Mouse (Mus musculus) ES-E14 (cell line): Measurements from ENCODE around the gene Wdfy1. TPM values are rescaled to one million over a fixed set of nuclear protein-coding genes. Genes with fewer than 3 reads are reported as not detected.

ENCODE experiments used
- DNase-seq: peaks from one replicate; pipeline ENCODE4 v3.0.0-alpha.2; 2013; ENCODE audit warnings: low read depth, low spot score
- H3K27ac ChIP-seq: 2 replicates; pipeline ENCODE4 v1.5.1; 2012; ENCODE audit warnings: low read depth, mild to moderate bottlenecking, low read length, moderate library complexity, mixed read lengths; ENCODE audit not compliant: poor library complexity, insufficient read depth, severe bottlenecking
- H3K36me3 ChIP-seq: 2 replicates; pipeline ENCODE4 v1.6.1; 2012; ENCODE audit warnings: mild to moderate bottlenecking, low read length, moderate library complexity, mixed read lengths; ENCODE audit not compliant: control insufficient read depth, poor library complexity, insufficient read depth, severe bottlenecking
- H3K4me1 ChIP-seq, 2 experiments: fragments of 150-350 bp in 1 of 2; sonication (generic) in 1 of 2; 2 replicates each; pipeline ENCODE4 v1.6.1; 2012; ENCODE audit warnings: low read length in 2 of 2, mild to moderate bottlenecking in 1 of 2, mixed read lengths in 1 of 2; ENCODE audit not compliant: control insufficient read depth in 2 of 2, insufficient read depth in 2 of 2, poor library complexity in 1 of 2
- H3K4me3 ChIP-seq, 2 experiments: fragments of 150-350 bp in 1 of 2; sonication (generic) in 1 of 2; 2 replicates each; pipeline ENCODE4 v1.5.1; 2012; ENCODE audit warnings: low read length in 2 of 2, low read depth in 1 of 2, mild to moderate bottlenecking in 1 of 2, mixed read lengths in 1 of 2; ENCODE audit not compliant: insufficient read depth in 1 of 2, poor library complexity in 1 of 2, severe bottlenecking in 1 of 2
- H3K9ac ChIP-seq: 2 replicates; pipeline ENCODE4 v1.6.1; 2012; ENCODE audit warnings: low read depth, mild to moderate bottlenecking, low read length, mixed read lengths; ENCODE audit not compliant: poor library complexity, insufficient read depth, severe bottlenecking
- H3K9me3 ChIP-seq: fragments of 150-350 bp; sonication (generic); 2 replicates; pipeline ENCODE4 v1.6.1; 2012; ENCODE audit warnings: low read depth, mild to moderate bottlenecking, low read length; ENCODE audit not compliant: control insufficient read depth, insufficient read depth
- CHD2 ChIP-seq: IDR thresholded peaks from 2 replicates; pipeline ENCODE4 v1.6.1; 2014; ENCODE audit warnings: mild to moderate bottlenecking, low read depth, low read length, inconsistent platforms
- HCFC1 ChIP-seq: IDR thresholded peaks from 2 replicates; pipeline ENCODE4 v1.6.1; 2012; ENCODE audit warnings: low read length, inconsistent platforms, borderline replicate concordance; ENCODE audit not compliant: insufficient read depth
- MAFK ChIP-seq: IDR thresholded peaks from 2 replicates; pipeline ENCODE4 v1.6.1; 2014; ENCODE audit warnings: mild to moderate bottlenecking, low read depth, low read length, inconsistent platforms; ENCODE audit not compliant: insufficient read depth
- ZC3H11A ChIP-seq: IDR thresholded peaks from 2 replicates; pipeline ENCODE4 v1.6.1; 2012; ENCODE audit warnings: low read depth, mild to moderate bottlenecking, inconsistent platforms, low read length, borderline replicate concordance
- ZNF384 ChIP-seq: IDR thresholded peaks from 2 replicates; pipeline ENCODE4 v1.6.1; 2012; ENCODE audit warnings: low read depth, low read length, inconsistent platforms
- in situ Hi-C, 2 experiments: fragments of 600-800 bp; cut with MboI; formaldehyde crosslinking; loops; one replicate each; pipeline ENCODE4 v1.15.1; 2025; ENCODE audit warnings: low sequenced_read_pairs in 2 of 2, inconsistent platforms in 1 of 2; ENCODE audit not compliant: unreplicated experiment in 2 of 2
- total RNA-seq: library from RNA; depleted of rRNA; stranded (reverse); fragments of 300-350 nt; gene quantifications from 2 replicates; pipeline ENCODE4 v1.2.3, GENCODE M21; 2012

Wdfy1 gene
- total RNA-seq, 1 experiment = 31.4 TPM

DNA sequence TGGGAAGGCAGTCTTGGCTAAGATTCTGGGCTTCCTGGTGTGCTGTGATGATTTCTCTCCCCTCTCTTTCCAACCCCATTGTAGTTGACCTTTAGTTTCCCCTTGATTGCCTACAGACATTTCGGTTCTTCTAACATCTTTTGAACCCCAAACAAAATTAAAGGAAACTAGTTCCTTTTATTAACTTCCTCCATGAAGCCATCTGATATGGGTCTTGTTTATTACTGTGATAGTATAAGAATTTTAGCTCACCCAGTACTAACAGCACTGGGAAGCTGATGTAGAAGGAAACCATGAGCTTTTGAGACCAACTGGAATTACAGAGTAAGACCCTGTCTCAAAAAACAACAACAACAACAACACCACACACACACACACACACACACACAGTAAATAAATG is 7.7 kb downstream of the Wdfy1 start:
- in situ Hi-C loops = no loop called here
- TF ChIP-seq MAFK (no peak), ZNF384 (no peak), CHD2 (no peak), ZC3H11A (no peak), HCFC1 (no peak)
- DNase-seq = no peak
- Histone ChIP-seq H3K9me3 (no peaks in the 10 kb centered on the region), H3K27ac (no peak overlapping the region), H3K9ac (no peak overlapping the region), H3K36me3 (no peaks in the 10 kb centered on the region), H3K4me3 (no peak overlapping the region), H3K4me1 (no peaks in the 10 kb centered on the region)

DNA sequence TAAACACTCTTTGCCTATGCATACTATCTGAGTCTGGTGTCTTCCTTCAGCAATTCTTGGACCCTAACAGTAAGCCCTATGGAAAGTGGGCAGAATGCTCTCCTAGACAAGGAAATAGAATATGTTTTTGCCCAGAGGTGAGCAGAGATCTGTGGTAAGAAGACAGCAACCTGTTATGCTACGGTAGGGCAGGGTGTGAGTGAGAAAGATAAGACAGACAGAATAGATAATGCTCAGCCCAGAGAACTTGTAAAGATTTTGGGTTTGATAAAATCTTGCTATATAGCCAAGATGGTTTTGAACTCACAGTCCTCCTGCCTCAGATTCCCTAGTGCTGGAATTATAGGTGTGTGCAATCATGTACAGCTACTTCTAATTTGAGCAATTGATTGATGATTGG is 11.5 kb downstream of the Wdfy1 start:
- TF ChIP-seq CHD2 = no peak
- no peak for TF ChIP-seq ZC3H11A
- no peak for TF ChIP-seq MAFK
- no peak for TF ChIP-seq ZNF384
- no peak for TF ChIP-seq HCFC1
- H3K27ac ChIP-seq = no peak overlapping the region

DNA sequence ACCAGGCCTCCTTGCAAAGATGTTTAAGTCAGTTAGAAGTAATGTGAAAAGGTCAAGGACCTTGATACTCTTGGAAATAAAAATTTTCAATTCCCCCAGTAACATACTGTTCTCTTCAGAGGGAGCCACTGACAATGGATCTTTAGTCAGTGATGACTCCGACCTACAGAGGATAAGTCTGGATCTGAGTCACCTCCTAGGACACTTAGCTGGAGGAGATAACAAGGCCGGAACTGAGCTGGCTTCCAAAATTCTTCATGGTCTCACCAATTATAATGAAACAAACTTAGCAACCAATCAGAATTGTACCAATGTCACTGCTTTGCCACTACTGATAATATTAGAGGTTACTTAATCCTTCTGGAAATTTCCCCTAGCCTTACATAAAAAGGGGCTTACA is 11.9 kb downstream of the Wdfy1 start:
- DNase-seq = no peak
- Histone ChIP-seq H3K4me3 (no peak overlapping the region), H3K9me3 (no peaks in the 10 kb centered on the region), H3K4me1 (peaks cover 0 to 3% of the 10 kb centered on the region in 2 experiments; a peak in 1 of 4 replicates), H3K27ac (no peak overlapping the region), H3K36me3 (no peaks in the 10 kb centered on the region), H3K9ac (no peak overlapping the region)
- in situ Hi-C loops = no loop called here
- TF ChIP-seq ZNF384 (no peak), HCFC1 (no peak)

More for the DNA sequence above, 11.5 kb downstream of the Wdfy1 start:
- no peaks in the 10 kb centered on the region for H3K9me3 ChIP-seq
- no peak overlapping the region for H3K9ac ChIP-seq
- peaks cover 0 to 3% of the 10 kb centered on the region in 2 experiments; a peak in 1 of 4 replicates for H3K4me1 ChIP-seq
- no peak overlapping the region for H3K4me3 ChIP-seq
- no peaks in the 10 kb centered on the region for H3K36me3 ChIP-seq
- in situ Hi-C loops = no loop called here
- no peak for DNase-seq

DNA sequence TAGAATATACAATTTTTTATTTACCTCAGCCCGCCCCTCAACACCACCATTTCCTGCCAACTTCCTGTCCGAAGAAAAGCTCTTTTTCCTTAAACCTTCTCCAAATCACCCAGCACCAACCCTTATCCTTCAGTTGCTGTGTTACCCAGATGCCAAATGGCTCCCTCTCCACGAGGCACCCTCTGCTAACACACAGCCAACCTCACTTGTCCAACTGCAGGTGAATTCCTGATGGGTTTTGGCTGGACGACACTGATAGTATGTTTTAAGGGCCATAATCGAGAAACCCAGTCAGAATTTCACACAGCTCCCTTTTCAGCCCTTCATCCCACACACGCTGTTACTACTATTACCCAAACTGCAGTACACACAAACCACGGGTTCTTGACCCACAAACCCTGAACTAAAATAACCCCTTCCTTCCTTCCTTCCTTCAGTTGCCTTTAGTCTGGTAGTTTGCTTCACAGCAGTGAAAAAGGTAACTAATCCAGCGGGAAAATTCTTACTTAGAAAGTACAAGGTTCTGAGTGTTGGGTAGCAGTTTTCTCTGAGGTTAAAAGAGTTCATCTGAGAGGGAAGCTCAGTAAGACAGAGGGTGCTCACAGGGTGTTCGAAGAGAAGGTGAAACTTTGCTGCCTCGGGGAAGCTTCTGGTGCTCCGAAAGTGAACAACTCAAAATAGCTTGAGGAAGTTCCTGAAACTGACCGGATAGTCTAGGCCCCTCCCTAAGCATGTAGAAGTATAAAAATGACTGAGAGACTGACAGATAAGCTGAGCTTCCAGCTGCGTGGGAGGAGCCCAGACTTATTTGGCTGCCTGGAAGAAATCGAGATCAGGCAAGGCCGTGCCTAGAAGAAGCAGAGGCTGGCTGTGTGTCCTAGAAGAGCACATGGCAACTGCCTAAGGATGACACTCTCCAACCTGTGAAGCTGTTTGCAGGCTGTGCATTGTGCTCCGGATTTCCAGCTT is 13.4 kb downstream of the Wdfy1 start:
- H3K4me1 ChIP-seq = peaks cover 0 to 3% of the 10 kb centered on the region in 2 experiments; a peak in 1 of 4 replicates
- peak overlapping the region; percentile 83 to 99; a peak in 2 of 4 replicates for H3K4me3 ChIP-seq
- no peaks in the 10 kb centered on the region for H3K36me3 ChIP-seq
- H3K9me3 ChIP-seq = no peaks in the 10 kb centered on the region
- no peak for DNase-seq
- in situ Hi-C loops = no loop called here
- TF ChIP-seq HCFC1 (no peak), MAFK (no peak), ZC3H11A (no peak), ZNF384 (no peak), CHD2 (no peak)
- H3K9ac ChIP-seq = no peak overlapping the region
- H3K27ac ChIP-seq = no peak overlapping the region
